Mouse (Mus musculus) naive thymus-derived CD4-positive, alpha-beta T cell, adult 2 months (primary cell): ENCODE results near the gene Asic2.

Source experiments
- DNase-seq: peaks from one replicate; pipeline ENCODE4 v3.0.0-alpha.2; 2011; ENCODE audit warnings: low read depth

The Asic2 gene

DNA sequence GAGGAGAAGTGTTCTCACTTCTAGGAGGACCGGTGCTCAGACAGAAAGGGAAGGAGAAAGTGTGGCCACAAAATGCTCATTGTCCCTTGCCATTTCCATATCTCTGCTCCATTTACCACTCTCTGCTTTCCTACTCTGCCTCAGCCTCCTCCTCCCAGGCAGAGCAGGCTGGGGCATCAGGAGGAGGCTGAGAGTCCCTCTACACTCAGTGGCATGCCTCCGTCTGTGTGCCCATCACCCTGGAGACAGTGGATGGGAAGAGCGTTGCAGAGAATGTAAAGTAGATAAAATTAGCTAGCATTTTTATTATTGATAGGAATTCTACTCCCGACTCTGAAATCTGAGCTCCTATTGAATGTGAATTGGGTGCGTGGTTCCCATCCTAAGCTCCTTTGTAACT lies 984.7 kb downstream of the Asic2 start:
- no peak for DNase-seq

DNA sequence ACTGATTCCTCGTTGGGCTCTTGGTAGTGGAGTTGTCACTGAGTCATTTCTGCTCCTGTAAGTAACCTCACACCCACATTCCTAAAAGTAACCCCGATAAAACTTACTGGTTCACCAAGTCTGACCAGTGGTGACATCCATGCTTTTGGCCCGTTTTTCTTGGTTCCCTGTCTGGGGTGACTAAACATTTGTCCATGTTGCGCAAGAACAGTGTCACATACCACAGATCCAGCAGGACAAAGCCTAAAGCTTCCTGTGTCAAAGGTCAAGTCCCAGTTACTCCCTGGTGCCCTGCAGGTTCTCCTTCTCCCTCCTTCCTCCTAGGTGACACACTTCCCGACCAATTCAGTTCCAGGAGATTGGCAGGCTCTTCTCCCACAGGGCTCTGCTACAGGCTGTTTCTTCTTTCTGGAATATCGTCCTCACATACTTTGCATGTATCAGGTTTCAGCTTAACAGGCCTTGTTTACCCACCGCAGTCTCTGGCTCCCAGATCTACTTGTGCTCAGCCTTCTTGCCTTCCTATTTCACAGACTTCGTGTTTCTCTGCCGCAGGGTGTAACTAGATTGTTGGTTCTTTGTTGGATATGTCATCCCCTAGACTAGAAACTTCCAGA lies 991.9 kb downstream of the Asic2 start:
- no peak for DNase-seq

DNA sequence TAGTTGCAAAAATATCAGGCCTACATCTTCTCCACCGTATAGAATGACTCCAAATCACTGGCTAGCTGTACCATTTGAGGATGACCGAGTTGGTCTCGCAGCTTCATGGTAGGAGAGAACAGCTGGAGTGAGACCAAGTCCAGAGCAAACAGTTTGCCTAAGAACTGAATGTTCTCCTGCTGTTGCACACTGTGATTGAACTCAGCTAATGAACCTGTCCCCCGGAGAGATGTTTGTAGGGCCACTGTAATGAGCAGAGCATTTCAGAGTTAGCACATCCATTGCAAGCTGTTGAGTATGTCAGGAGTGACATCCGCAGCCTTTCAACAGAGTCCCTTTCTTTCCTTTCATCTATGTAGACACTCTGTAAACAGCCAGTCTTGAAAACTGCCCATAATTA lies 993.6 kb downstream of the Asic2 start:
- DNase-seq, result no peak

DNA sequence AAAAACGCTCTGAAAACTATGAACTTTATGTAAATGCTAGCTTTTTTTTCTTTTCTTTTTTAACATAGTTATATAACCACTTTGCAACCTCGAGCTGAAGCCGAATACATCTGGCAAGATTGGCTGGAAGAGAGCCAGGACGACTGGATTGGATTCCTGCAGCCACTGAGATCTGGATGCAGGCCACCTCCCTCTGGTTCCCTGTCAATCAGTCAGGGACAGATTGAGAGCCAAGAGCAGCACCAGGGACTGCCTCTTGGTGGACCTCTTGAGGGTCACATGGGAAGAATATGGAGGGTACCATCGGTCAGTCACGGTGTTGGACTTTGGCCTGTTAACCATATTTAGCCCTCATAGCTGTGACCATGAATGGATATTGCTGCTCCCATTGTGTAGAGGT lies 994.3 kb downstream of the Asic2 start:
- DNase-seq, result no peak

DNA sequence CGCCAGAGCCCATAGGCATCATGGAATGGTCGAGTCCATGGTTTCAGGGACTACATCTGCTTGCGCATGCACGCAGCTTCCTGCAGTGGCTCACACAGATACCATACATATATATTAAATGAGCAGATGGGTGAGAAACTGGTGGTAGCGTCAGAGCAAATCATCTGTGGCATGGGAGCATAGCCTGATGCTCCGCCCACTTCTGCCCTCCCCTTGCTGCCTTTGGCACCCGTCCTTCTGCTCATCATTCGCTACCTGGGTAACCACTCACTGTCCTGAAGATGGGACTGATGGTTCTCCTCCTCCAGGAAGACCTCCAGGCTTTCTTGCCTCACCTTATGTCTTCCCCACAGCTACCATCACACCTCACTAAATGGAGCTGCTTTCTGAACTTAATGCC lies 995.0 kb downstream of the Asic2 start:
- DNase-seq, result no peak

DNA sequence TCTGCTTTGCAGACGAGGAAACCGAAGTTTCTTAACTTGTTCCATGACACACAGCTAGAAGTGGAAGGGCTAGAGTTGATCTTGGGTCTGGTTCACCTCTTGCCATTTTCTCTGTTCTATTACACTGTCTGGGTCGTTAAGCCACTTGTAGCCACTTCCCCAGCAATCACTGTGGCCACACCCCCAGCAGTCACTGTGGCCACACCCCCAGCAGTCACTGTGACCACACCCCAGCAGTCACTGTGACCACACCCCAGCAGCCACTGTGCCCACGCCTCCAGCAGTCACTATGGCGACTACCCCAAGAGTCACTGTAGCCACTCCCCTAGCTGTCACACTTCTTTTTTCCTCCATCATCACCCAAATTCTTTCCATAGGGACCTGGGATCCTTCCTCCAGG lies 1000.7 kb downstream of the Asic2 start:
- no peak for DNase-seq

DNA sequence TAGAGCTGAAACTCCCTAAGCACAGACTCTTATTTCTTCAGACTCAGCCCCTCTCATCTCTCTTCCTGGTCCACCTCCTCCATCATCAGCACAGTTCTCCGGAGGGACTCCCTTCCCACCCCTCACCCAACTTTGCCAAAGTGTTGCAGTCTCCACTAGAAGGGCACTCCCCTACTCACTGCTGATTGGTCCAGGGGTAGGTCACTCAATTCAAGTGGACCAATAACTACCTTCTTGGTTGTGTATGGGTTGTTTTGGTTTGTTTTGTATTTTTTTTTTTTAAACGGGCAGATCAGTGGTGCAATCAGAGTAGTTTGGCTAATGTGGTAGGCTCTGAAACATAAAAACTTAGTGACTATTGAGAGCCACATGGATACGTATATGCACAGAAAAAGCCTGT lies 1002.2 kb downstream of the Asic2 start:
- DNase-seq, result no peak

DNA sequence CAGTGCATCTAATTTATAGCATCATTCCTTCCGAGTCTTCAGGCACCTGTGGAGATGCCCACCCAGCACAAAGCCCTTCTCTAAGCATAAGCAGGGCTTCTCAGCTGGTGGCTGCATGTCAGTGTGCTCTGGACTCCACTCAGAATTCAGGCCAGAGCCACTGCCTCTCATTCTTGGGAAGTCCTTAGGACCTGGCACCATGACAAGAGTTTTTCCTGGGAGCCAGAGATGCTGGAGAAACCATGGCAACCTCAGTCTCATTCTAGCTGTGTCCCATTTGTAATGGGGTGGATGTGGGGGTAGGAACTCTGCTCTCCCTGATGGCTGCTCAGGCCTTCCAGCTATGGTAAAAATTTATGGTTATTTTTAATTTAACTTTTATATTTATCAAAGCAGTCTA lies 1006.9 kb downstream of the Asic2 start:
- DNase-seq, result no peak

DNA sequence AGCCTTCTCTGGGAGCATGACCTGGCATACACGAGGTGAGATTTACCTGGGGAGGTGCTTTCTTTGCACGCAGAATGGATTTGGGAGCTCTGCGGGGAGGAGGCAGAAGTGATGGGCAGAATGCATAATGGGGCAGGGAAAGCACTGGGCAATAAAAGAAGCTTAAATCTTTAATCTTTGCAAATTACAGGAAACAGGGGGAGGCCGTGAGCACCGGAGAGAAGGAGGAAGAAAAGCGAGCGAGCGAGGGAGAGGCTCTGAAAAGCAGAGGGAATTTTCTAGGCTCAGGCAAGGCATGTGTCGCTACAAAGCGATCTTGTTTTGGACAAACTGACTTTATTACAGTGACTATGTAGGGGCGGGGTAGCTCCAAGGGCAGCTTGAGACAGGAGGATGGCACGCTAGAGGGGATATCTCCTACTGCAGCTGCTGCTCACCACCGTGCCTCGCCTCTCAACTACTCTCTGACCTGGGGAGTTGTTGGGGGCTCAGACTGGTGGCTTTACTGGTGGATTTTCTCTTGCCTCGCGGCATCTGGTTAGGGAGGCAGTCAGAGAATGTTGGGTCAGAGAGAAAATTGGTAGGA lies 1010.1 kb downstream of the Asic2 start:
- no peak for DNase-seq

DNA sequence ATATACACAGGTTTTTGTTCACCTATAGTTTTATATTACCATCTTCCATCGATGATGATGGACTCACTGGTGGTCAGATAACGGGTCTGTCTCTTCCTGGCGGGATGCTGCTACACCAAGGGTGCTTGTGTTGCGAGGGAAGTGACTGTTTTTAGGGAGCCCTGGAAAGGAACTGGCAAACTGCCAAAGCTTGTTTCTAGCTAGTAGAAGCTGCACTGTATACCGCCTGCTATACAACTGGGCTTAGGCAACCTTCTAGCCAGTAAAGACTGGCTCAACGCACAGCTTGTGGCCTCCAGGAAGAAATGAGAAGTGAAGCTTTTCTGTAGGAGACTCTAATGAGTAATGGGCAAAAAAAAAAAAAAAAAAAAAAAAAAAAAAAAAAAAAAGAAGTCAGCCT lies 1012.3 kb downstream of the Asic2 start:
- no peak for DNase-seq

DNA sequence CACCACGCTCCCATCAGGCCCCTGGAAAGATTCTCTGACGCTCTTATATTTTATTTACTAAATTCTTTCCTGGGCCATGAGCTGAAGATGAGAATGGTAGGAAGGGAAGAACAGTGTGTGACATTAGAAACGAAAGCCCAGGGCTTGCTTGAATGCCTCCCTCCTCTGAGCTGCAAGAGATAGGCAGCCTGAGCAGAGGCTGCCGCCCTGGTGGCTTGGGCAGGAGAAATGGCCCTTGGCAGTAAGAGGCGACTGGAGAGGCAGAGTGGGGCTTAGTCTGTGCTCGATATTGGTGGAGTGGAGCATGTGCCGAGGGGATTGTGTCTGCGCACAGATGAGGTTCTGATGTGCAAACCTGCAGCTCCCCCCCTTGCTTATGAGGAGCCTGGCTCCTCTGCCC lies 1014.1 kb downstream of the Asic2 start:
- no peak for DNase-seq

DNA sequence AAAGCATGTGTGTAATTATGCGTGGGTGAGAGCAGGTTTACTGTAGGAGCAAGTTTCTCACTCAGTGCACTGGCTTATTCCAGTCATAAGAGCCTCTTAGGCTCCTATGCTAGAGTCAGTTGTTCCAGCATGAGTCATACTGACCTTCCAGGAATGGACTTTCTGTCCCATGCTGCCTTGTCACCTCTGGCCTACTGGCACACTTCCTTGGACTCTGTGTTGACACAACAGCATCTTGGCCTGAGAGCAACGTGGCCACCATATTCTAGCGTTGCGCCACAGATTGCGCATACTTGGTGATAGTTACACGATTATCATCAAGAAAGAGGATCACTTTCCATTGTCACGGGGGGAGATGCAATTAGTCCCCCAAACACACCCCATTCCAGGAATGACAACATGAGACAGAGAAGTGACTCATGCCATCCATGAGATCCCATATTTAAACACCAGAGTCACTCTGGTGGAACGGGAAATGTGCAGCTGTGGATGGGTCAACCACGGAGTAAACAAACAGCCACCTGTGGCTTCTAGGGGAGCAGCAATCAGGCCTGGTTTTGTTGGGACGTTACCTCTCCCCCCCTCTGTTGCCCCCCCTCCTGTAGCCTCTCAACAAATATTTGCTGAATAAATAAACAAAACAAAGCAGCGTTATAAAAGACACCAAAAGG lies 1019.1 kb downstream of the Asic2 start:
- no peak for DNase-seq

DNA sequence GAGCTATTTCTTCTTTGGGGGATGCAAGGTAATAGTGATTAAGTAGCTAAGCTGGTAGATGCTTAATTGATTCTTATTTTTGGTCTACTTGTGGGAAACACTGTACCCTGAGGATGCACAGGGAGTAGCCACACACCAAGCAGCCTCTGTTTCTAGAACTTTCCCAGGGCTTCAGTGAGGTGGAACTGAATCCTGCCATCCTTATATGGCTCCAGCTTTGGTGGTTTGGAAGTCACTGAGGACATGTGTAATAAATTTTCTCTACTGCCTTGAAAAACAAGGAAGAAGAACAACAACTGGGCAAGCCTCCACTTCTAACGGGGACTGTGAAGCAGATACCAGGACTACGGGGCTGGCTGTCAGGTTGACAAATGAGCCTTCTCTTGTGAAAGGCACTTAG lies 1020.2 kb downstream of the Asic2 start:
- DNase-seq, result no peak

DNA sequence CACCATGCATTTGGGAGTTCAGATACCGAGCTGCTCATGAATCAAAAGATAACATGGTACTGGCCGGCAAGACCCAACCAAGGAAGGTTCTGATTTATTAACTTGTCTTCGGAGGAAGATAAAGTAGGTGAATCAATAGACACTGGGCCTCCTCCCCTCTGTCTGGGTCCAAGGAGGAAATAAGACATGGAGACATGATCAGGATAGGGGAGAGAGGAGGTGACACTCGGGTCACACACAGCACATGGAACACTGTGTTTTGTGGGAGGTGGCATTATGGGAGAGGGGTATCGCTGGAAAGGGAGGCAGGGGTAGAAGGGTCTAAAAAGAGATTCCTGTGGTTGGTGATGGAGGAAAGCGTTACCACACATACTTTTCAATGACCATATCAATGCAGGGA lies 1022.1 kb downstream of the Asic2 start:
- DNase-seq, result no peak

DNA sequence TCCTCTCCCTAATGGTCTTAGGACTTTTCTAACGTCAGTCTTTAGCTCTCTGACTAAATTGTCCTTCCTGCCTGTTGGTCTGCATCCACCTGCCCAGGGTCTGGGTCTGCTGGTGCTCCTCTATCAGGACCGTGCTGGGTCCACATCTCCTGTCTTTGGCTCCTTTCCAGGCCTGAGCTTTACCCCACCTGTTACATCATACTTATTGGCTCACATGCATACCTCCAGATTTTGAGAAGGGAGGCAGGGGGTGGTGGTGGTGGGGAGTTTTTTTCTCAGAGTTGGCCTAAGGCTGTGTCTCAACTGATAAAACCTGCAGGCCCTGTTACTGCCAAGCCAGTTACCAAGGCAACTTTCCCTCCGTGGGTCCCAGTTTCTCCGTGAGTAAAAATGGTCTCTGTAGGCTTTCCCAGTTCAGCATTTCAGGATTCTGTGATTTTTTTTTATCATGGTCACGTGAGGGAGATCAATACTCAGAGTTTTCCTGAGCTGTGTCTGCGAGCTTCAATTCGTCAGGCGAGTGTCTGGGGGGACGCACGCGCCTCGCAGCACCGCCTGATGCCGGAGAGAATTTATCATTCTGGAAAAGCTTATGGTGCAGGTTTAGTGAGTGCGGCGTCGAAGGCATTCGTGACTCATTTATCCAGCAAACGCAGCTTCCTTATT lies 1044.8 kb downstream of the Asic2 start:
- DNase-seq, result no peak

DNA sequence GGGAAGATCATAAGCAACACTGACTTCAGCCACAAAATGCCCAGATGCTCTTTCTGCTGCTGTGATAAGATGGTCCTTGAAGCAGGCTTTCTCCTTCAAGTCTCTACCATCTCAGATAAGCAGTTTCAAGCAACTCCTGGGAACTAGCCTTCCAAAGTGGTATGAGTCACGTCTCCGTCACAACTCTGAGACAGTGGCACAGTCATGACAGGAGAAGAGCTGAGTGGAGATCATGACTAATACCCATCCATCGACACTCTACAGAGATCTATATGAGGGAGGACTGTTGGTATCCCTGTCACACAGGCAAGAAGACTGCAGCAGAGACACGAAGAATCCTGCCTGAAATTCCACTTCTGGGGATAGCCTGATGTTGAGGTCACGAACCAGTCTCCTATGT lies 1049.9 kb downstream of the Asic2 start:
- no peak for DNase-seq

DNA sequence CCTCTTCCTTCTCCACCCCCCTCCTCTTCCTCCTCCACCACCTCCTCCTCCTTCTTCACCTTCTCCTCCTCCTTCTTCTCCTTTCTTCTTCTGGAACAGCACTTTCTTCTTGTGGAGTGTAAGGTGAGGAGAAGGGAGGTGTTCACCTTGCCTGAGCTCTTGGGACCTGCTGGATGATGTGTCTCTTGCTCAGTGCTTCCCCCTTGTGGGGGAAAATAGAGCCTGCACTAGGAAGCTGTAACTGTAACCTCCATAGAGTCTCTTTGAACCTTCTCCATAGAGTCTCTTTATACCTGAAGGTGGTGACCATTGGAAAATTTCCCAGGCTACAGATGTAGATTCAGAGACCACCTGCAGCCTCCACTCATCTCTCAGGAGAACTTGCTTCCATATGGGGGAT lies 1050.6 kb downstream of the Asic2 start:
- no peak for DNase-seq

DNA sequence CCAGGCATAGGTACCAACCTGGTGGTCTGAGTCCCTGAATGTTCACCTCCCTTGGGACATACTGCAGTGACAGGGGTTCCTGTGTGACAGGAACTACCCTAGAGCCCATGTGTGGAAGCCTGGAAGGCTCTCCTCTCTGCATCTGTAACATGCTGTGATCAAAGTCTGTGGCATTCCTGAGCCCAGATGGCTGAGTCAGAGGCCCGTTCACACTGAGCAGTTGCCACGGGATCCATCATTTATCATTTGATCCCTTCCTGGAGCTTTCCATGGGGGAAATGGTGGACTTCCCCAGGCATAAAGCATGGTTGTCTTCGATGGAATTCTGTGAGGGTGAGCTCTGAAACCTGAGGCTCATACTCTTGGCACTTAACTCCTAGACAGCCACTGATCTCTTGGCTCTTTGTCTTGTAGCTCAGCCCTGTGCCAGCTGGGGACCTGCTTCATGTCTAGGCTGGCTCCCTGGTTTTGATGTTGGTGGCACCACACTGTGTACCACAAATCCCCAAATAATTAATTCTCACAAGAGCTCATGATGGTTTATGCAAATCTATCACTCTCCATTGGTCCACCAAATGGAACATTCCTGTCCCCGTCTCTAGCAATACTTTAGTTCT lies 1054.7 kb downstream of the Asic2 start:
- no peak for DNase-seq

DNA sequence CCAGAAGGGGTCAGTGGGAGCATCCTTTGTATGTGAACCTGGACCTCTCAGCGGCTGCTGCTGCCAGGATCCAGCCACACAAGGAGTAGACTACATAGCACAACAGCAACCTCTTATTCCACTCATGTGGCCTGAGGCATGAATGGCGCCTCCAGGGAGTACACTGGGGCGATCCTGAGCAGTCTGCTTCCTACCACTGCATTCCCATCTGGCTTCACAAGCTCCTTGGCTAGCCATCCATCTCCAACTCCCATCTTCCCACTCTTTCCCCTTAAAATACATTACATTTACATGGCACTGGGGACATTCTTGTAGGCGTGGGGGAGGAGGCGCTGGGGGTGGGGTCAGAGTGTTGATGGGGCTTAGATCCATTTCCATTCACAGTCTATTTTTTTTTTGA lies 1055.5 kb downstream of the Asic2 start:
- DNase-seq, result no peak

DNA sequence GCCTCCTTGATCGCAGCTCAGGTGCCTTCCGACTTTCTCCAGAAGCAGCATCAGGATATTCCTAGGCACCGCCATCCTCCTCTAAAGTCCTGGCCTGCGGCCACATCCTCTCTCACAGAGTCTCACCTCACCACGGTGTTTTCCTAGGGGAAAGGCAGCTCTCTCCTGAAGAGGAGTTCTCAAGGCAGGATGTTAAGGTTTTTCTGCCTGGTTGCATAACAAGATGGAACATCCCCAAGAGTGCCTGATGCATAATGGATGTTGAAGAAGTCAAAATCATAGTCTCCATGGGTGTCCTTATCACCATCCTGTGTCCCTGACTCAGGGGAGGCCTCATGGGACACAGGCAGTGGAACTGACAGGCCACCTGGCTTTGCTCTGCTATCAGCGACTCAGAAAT lies 1060.4 kb downstream of the Asic2 start:
- DNase-seq, result no peak

DNA sequence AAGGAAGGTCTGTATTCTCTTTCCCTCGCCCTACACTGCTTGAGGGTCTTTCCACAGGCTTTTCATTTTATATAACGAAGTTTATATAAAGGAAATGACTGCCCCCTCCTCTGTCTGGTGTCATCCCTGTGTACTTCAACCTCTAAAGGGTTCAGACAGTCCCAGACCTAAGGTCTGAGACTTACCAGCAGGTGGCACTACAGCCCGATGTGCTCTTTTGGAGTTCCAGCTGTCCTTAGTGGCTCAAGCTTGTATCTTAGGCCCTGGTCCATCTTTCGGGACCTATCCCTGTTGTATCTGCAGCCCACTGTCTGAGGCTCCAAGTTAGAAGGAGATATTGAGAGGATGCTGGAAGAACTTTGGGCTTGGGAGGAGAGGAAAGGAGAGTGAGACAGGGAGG lies 1061.8 kb downstream of the Asic2 start:
- DNase-seq, result peak; percentile 4

DNA sequence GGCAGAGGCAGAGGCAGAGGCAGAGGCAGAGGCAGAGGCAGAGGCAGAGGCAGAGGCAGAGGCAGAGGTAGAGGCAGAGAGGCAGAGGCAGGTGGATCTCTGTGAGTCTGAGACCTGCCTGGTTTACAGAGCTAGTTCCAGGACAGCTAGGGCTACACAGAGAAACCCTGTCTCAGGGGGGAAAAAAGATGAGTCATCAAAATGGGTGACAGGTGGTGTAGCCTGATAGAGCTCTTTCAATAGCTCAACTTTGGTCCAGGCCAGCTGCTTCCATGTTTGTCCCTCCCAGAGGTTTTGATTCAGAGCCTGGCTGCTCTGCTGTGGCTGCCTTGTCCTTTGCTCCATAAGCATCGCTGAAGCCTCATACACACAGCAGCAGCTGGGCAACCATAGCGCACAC lies 1063.7 kb downstream of the Asic2 start:
- DNase-seq, result no peak

DNA sequence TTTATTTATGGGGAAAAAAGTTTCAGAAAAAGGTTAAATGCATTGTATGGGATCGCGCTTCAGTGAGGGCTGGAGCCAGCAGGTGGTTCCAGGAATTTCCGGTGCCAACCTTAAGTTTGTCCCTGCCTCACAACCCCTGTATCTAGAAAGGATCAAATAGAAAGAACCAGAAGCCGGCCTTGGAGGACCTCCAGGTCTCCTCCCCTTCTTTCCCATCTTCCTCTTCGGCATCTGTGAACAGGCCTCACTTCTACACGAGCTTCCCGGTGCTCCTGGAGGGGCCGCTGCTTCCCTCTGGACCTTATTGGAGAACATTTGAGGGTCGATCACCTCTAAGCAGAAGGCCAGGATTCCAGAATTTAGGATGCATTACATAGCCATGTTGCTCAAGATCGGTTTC lies 1064.8 kb downstream of the Asic2 start:
- no peak for DNase-seq
